Mouse (Mus musculus): ENCODE measurements around the gene Prss57. TPM values are rescaled to one million over a fixed set of nuclear protein-coding genes. Genes with fewer than 3 reads are reported as not detected.
A peak's percentile ranks its signal among the peaks of the same experiment; 100 is the strongest.

Prss57 gene
- polyA plus RNA-seq, 1 experiment = 0.03 TPM

DNA sequence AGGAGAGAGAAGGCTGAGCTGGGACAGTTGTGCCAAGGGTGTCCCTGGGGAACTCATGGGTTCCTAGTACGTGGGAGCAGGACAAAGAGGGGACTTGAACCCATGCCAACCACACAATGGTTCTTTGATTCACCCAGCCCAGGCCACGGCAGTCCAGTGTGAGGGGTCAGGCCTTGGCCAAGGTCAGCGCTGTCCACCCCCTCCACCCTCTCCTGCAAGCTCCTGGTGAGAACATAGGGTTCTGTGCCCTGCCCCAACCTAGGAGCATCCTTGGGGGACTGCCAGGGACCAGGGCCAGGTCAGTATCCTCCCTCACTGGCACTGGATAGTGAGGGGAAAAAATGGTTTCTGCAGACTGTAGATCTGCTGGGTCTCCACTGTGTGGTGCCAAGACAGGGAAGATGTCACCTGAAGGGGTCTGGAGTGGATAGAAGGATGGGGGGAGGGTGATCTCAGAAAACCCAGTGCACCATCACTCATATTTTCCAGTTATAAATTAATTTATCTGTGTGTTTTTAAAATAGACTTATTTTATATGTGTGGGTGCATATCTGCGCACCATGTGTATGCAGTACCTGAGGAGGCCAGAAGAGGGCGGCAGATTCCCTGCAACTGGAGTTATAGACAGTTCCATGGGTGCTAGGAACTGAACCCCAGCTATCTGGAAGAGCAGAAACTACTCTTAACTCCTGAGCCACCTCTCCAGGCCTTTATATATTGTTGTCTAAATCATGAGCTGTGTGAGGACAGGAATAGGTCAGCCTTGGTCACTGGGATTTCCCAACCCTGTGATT is 16.1 kb downstream of the Prss57 start:
- WGBS = 67% methylated on average over 5 of the region's 5 CpGs
- Histone ChIP-seq H3K36me3 (ENCODE audit: control insufficient read depth, insufficient read depth, low read length) (no peaks in the 10 kb centered on the region), H3K4me3 (ENCODE audit: insufficient read depth, low read depth, low read length) (no peak overlapping the region), H3K27me3 (replicated peaks; ENCODE audit: control insufficient read depth, insufficient read depth, low read length) (no peaks in the 10 kb centered on the region), H3K27ac (ENCODE audit: insufficient read depth, low read depth, low read length) (no peak overlapping the region), H3K4me1 (ENCODE audit: control insufficient read depth, insufficient read depth, low read length) (no peaks in the 10 kb centered on the region)
- no peak for DNase-seq
- TF ChIP-seq POLR2A (IDR thresholded peaks at IDR 0.05; ENCODE audit: low read depth, low read length) = no peak
- TF ChIP-seq CTCF (conservative IDR thresholded peaks at IDR 0.05; ENCODE audit: insufficient read depth, insufficient read length, low read depth, low read length) = 0 out of 2 replicates have a peak, but pooled peaks have one; percentile 23

DNA sequence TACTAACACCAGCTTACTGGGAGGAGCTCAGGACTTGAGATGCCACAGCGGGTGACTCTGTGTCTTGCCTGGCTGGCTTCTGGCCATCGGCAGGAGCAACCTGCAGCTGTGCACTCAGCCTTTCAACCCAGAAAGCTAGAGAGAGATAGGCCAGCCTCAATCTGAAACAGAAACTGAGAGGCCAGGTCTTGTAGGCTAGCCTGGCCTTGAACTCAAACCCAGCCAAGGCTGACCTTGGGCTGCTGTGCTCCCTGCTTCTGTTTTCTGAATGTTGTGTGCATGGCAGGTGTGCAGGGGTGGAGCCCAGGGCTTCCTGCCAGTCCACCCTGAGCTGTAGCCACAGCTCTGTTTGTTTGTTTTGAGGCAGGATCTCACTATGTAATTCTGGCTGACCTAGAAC is 17.6 kb downstream of the Prss57 start:
- no peak overlapping the region for H3K4me3 ChIP-seq (ENCODE audit: insufficient read depth, low read depth, low read length)
- no peak overlapping the region for H3K27ac ChIP-seq (ENCODE audit: insufficient read depth, low read depth, low read length)
- DNase-seq = no peak
- WGBS = 59% methylated on average over 2 of the region's 2 CpGs
- TF ChIP-seq POLR2A (IDR thresholded peaks at IDR 0.05; ENCODE audit: low read depth, low read length) = no peak
- TF ChIP-seq CTCF (conservative IDR thresholded peaks at IDR 0.05; ENCODE audit: insufficient read depth, insufficient read length, low read depth, low read length) = no peak
- no peaks in the 10 kb centered on the region for H3K27me3 ChIP-seq (replicated peaks; ENCODE audit: control insufficient read depth, insufficient read depth, low read length)
- peaks cover 5% of the 10 kb centered on the region; the same call in 1 of the 2 replicates for H3K4me1 ChIP-seq (ENCODE audit: control insufficient read depth, insufficient read depth, low read length)
- no peaks in the 10 kb centered on the region for H3K36me3 ChIP-seq (ENCODE audit: control insufficient read depth, insufficient read depth, low read length)

- Histone ChIP-seq H3K4me1 (ENCODE audit: control insufficient read depth, insufficient read depth, low read length) (peaks cover 8% of the 10 kb centered on the region; the same call in 1 of the 2 replicates), H3K27me3 (replicated peaks; ENCODE audit: control insufficient read depth, insufficient read depth, low read length) (no peaks in the 10 kb centered on the region), H3K4me3 (ENCODE audit: insufficient read depth, low read depth, low read length) (no peak overlapping the region), H3K27ac (ENCODE audit: insufficient read depth, low read depth, low read length) (no peak overlapping the region), H3K36me3 (ENCODE audit: control insufficient read depth, insufficient read depth, low read length) (no peaks in the 10 kb centered on the region)
- no peak for DNase-seq
- WGBS = 92% methylated on average over 3 of the region's 3 CpGs
- 0 out of 2 replicates have a peak, but pooled peaks have one; percentile 15 for TF ChIP-seq CTCF (conservative IDR thresholded peaks at IDR 0.05; ENCODE audit: insufficient read depth, insufficient read length, low read depth, low read length)
- TF ChIP-seq POLR2A (IDR thresholded peaks at IDR 0.05; ENCODE audit: low read depth, low read length) = no peak
Measured at GRCm38 (mm10) chr10:79772320-79772719, 18.4 kb downstream of the Prss57 start.

- peak; percentile 89 for DNase-seq
- WGBS = 36% methylated on average over 4 of the region's 4 CpGs
- Histone ChIP-seq H3K27ac (ENCODE audit: insufficient read depth, low read depth, low read length) (no peak overlapping the region), H3K36me3 (ENCODE audit: control insufficient read depth, insufficient read depth, low read length) (no peaks in the 10 kb centered on the region), H3K4me1 (ENCODE audit: control insufficient read depth, insufficient read depth, low read length) (peaks cover 22% of the 10 kb centered on the region), H3K27me3 (replicated peaks; ENCODE audit: control insufficient read depth, insufficient read depth, low read length) (no peaks in the 10 kb centered on the region), H3K4me3 (ENCODE audit: insufficient read depth, low read depth, low read length) (no peak overlapping the region)
- TF ChIP-seq CTCF (conservative IDR thresholded peaks at IDR 0.05; ENCODE audit: insufficient read depth, insufficient read length, low read depth, low read length) (no peak), POLR2A (IDR thresholded peaks at IDR 0.05; ENCODE audit: low read depth, low read length) (no peak)
Measured at GRCm38 (mm10) chr10:79769329-79769728, 21.4 kb downstream of the Prss57 start.

GRCm38 (mm10) chr10:79768400-79768799 is 22.4 kb downstream of the Prss57 start:
- TF ChIP-seq POLR2A (IDR thresholded peaks at IDR 0.05; ENCODE audit: low read depth, low read length) (no peak), CTCF (conservative IDR thresholded peaks at IDR 0.05; ENCODE audit: insufficient read depth, insufficient read length, low read depth, low read length) (peak; percentile 94)
- peak; percentile 87 for DNase-seq
- H3K27me3 ChIP-seq (replicated peaks; ENCODE audit: control insufficient read depth, insufficient read depth, low read length) = no peaks in the 10 kb centered on the region
- 1% methylated on average over 5 of the region's 5 CpGs for WGBS
- peak overlapping the region; percentile 72 for H3K27ac ChIP-seq (ENCODE audit: insufficient read depth, low read depth, low read length)
- H3K36me3 ChIP-seq (ENCODE audit: control insufficient read depth, insufficient read depth, low read length) = no peaks in the 10 kb centered on the region
- no peak overlapping the region for H3K4me3 ChIP-seq (ENCODE audit: insufficient read depth, low read depth, low read length)
- H3K4me1 ChIP-seq (ENCODE audit: control insufficient read depth, insufficient read depth, low read length) = peaks cover 22% of the 10 kb centered on the region

DNA sequence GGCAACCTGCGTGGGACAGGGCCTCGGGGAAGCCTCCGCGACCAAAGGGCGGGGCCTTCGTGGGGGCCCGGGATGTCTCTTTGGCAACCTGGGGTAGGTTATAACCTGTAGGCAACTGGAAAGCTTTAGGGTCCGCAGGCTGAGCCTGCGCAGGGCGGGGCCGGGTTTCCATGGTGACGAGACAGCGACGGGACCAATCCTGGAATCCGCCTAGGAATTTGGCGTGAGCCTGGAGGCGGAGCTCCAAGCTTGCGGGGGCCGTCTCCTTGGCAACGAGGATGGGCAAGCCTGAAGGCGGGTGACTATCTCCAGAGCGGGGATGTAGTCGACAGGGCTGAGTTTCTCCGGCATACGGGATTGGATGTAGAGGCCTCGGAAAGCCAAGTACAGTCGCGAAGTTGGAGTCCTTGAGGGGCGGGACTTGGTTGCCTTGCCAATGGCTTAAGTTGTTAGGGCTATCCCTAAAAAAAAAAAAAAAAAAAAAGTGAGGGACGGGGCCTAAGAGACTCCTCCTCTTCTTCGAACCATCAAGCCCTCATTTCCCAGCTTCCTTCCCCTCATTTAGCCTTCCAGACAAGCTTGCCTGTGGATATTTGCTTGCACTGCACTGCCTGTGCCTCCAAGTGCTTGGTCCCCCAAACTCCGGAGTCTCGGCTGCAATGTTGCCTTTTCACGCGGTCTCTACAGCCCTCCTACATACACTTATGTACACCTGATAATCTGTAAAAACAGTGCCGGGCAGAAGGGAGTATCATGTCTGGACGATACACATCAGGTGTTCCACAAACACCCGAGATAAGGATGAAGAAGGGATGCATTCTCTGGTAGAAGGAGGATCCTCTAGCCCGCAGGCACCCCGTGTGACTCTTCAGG is 23.2 kb downstream of the Prss57 start:
- peak; percentile 94 for DNase-seq
- Histone ChIP-seq H3K27me3 (replicated peaks; ENCODE audit: control insufficient read depth, insufficient read depth, low read length) (no peaks in the 10 kb centered on the region), H3K4me3 (ENCODE audit: insufficient read depth, low read depth, low read length) (peak overlapping the region; percentile 66), H3K27ac (ENCODE audit: insufficient read depth, low read depth, low read length) (peak overlapping the region; percentile 75), H3K36me3 (ENCODE audit: control insufficient read depth, insufficient read depth, low read length) (no peaks in the 10 kb centered on the region), H3K4me1 (ENCODE audit: control insufficient read depth, insufficient read depth, low read length) (peaks cover 22% of the 10 kb centered on the region)
- 9% methylated on average over 40 of the region's 40 CpGs for WGBS
- TF ChIP-seq POLR2A (IDR thresholded peaks at IDR 0.05; ENCODE audit: low read depth, low read length) (no peak), CTCF (conservative IDR thresholded peaks at IDR 0.05; ENCODE audit: insufficient read depth, insufficient read length, low read depth, low read length) (no peak)
